Comparison of ENCODE assay signal across 12 mouse cellular contexts in genomic region chr13:37629271-37629899, GRCm38 (mm10).
A peak's percentile ranks its signal among the peaks of the same experiment; 100 is the strongest.
DNase-seq lines count a peak whose midpoint lies in the region; ATAC-seq and TF ChIP-seq lines count a peak whose summit lies in the region.
"Had no signal": no experiment of that assay in that cellular context is flagged by ENCODE, and none has a peak within 500 bp of the region (broad histone marks: within the 10 kb centered on the region; RNA-seq: fewer than 3 reads in every experiment).

No protein-coding gene starts in this region.

- H3K4me2 ChIP-seq in heart, embryonic 15.5 days: no peak overlapping the region
- H3K4me2 ChIP-seq in limb, embryonic 14.5 days (replicated peaks; ENCODE audit: low read depth, low read length, severe bottlenecking): no peak overlapping the region
- no peak overlapping the region for H3K4me2 ChIP-seq in forebrain, embryonic 14.5 days (ENCODE audit: low read length)
- no peak overlapping the region for H3K4me2 ChIP-seq in hindbrain, postnatal 0 days (ENCODE audit: low read depth, low read length)
- H3K4me2 ChIP-seq: kidney, embryonic 15.5 days; liver, embryonic 13.5 days had no signal

- H3K9me3 ChIP-seq in heart, embryonic 15.5 days (replicated peaks): no peaks in the 10 kb centered on the region
- 0 out of 2 replicates have a peak, but pooled peaks cover 4% of the 10 kb centered on the region for H3K9me3 ChIP-seq in limb, embryonic 14.5 days (ENCODE audit: control insufficient read depth, low read length)
- no peaks in the 10 kb centered on the region for H3K9me3 ChIP-seq in forebrain, embryonic 14.5 days (replicated peaks; ENCODE audit: control insufficient read depth, low read length)
- 0 out of 2 replicates have a peak, but pooled peaks cover 7% of the 10 kb centered on the region for H3K9me3 ChIP-seq in hindbrain, postnatal 0 days (ENCODE audit: low read length)
- H3K9me3 ChIP-seq: kidney, embryonic 15.5 days; liver, embryonic 13.5 days had no signal

- 37% methylated on average over 6 of the region's 6 CpGs for WGBS in heart, embryonic 15.5 days
- 62% methylated on average over 6 of the region's 6 CpGs for WGBS in limb, embryonic 14.5 days
- 76% methylated on average over 6 of the region's 6 CpGs for WGBS in forebrain, embryonic 14.5 days
- 67% methylated on average over 6 of the region's 6 CpGs for WGBS in hindbrain, postnatal 0 days

- no peak overlapping the region for H3K4me3 ChIP-seq in gastrocnemius, adult 2 months
- H3K4me3 ChIP-seq in heart, embryonic 15.5 days: no peak overlapping the region
- H3K4me3 ChIP-seq in limb, embryonic 14.5 days (replicated peaks; ENCODE audit: low read length): no peak overlapping the region
- H3K4me3 ChIP-seq in forebrain, embryonic 14.5 days (ENCODE audit: low read depth, low read length): no peak overlapping the region
- H3K4me3 ChIP-seq in hindbrain, postnatal 0 days (ENCODE audit: low read length): no peak overlapping the region
- H3K4me3 ChIP-seq: erythroblast, embryonic 14.5 days; kidney, embryonic 15.5 days; liver, embryonic 13.5 days had no signal

- no peaks in the 10 kb centered on the region for H3K27me3 ChIP-seq in heart, embryonic 15.5 days
- no peaks in the 10 kb centered on the region for H3K27me3 ChIP-seq in limb, embryonic 14.5 days (ENCODE audit: control insufficient read depth, insufficient read depth, low read length)
- H3K27me3 ChIP-seq in forebrain, embryonic 14.5 days (replicated peaks; ENCODE audit: control insufficient read depth, insufficient read depth, low read length): no peaks in the 10 kb centered on the region
- H3K27me3 ChIP-seq in hindbrain, postnatal 0 days (ENCODE audit: insufficient read depth, low read length): no peaks in the 10 kb centered on the region
- H3K27me3 ChIP-seq: kidney, embryonic 15.5 days; liver, embryonic 13.5 days had no signal

- H3K36me3 ChIP-seq in heart, embryonic 15.5 days: no peaks in the 10 kb centered on the region
- no peaks in the 10 kb centered on the region for H3K36me3 ChIP-seq in limb, embryonic 14.5 days (ENCODE audit: control insufficient read depth, insufficient read depth, low read length)
- H3K36me3 ChIP-seq in forebrain, embryonic 14.5 days (ENCODE audit: control insufficient read depth, insufficient read depth, low read length): no peaks in the 10 kb centered on the region
- H3K36me3 ChIP-seq in hindbrain, postnatal 0 days (ENCODE audit: insufficient read depth, low read length): no peaks in the 10 kb centered on the region
- H3K36me3 ChIP-seq: kidney, embryonic 15.5 days; liver, embryonic 13.5 days had no signal

- TF ChIP-seq CTCF in gastrocnemius, adult 2 months (IDR thresholded peaks at IDR 0.05): no peak
- TF ChIP-seq CTCF in hindbrain, postnatal 0 days (IDR thresholded peaks at IDR 0.05; ENCODE audit: low read depth): no peak

- ATAC-seq in heart, embryonic 15.5 days (replicated peaks; ENCODE audit: insufficient number of reproducible peaks, insufficient read depth, low FRiP score, low read depth): peak; percentile 76
- ATAC-seq in limb, embryonic 14.5 days (ENCODE audit: low FRiP score, low read depth): peak; percentile 51; the same call in 1 of the 2 replicates
- no peak for ATAC-seq in forebrain, embryonic 14.5 days
- no peak for ATAC-seq in hindbrain, postnatal 0 days

- DNase-seq in gastrocnemius, adult 2 months: peak; percentile 42
- no peak for DNase-seq in gastrocnemius, postnatal 36 days
- peak; percentile 39 for DNase-seq in gastrocnemius, postnatal 25 days
- no peak for DNase-seq in limb, embryonic 14.5 days (ENCODE audit: low spot score)
- no peak for DNase-seq in kidney, postnatal 4 days
- no peak for DNase-seq in forebrain, embryonic 14.5 days (ENCODE audit: low spot score)
- no peak for DNase-seq in hindbrain, postnatal 0 days (ENCODE audit: low spot score)
- DNase-seq: layer of hippocampus, postnatal 36 days; liver, embryonic 13.5 days had no signal

- intact Hi-C loops in gastrocnemius, adult 2 months (cut with DNase I): no loop called here
- intact Hi-C loops in gastrocnemius, postnatal 36 days (cut with DNase I): no loop called here

- H3K9ac ChIP-seq in heart, embryonic 15.5 days: no peak overlapping the region
- no peak overlapping the region for H3K9ac ChIP-seq in limb, embryonic 14.5 days (ENCODE audit: low read depth, low read length, severe bottlenecking)
- no peak overlapping the region for H3K9ac ChIP-seq in forebrain, embryonic 14.5 days (ENCODE audit: low read length)
- H3K9ac ChIP-seq in hindbrain, postnatal 0 days (replicated peaks; ENCODE audit: low read length): no peak overlapping the region
- H3K9ac ChIP-seq: kidney, embryonic 15.5 days; liver, embryonic 13.5 days had no signal

- peaks cover 22% of the 10 kb centered on the region for H3K4me1 ChIP-seq in heart, embryonic 15.5 days (replicated peaks)
- H3K4me1 ChIP-seq in limb, embryonic 14.5 days (ENCODE audit: control insufficient read depth, insufficient read depth, low read length): peaks cover 10% of the 10 kb centered on the region; the same call in 1 of the 2 replicates
- H3K4me1 ChIP-seq in forebrain, embryonic 14.5 days (ENCODE audit: control insufficient read depth, insufficient read depth, low read length): no peaks in the 10 kb centered on the region
- no peaks in the 10 kb centered on the region for H3K4me1 ChIP-seq in hindbrain, postnatal 0 days (ENCODE audit: insufficient read depth, low read length)
- H3K4me1 ChIP-seq: kidney, embryonic 15.5 days had no signal

- peak overlapping the region; percentile 70 for H3K27ac ChIP-seq in gastrocnemius, adult 2 months
- peak overlapping the region; percentile 84 for H3K27ac ChIP-seq in heart, embryonic 15.5 days
- H3K27ac ChIP-seq in limb, embryonic 14.5 days (replicated peaks; ENCODE audit: low read depth, low read length): peak overlapping the region; percentile 29; the same call in 1 of the 2 replicates
- H3K27ac ChIP-seq in forebrain, embryonic 14.5 days (ENCODE audit: low read depth, low read length): no peak overlapping the region
- no peak overlapping the region for H3K27ac ChIP-seq in hindbrain, postnatal 0 days
- H3K27ac ChIP-seq: kidney, embryonic 15.5 days; liver, embryonic 13.5 days had no signal

- no peak for TF ChIP-seq POLR2A in limb, embryonic 14.5 days (IDR thresholded peaks at IDR 0.05; ENCODE audit: borderline replicate concordance, extremely low read depth, insufficient read depth, insufficient read length)

Comparison
In these comparisons a context has a peak if more than half of its experiments do, and no peak if none do; other contexts are left out.
1. DNase-seq: peak in gastrocnemius, adult 2 months (single experiment) and gastrocnemius, postnatal 25 days (single experiment); none in gastrocnemius, postnatal 36 days (0 of 2), limb, embryonic 14.5 days (single experiment), kidney, postnatal 4 days (0 of 2), forebrain, embryonic 14.5 days (single experiment) and hindbrain, postnatal 0 days (single experiment).
2. H3K27ac ChIP-seq: peak in gastrocnemius, adult 2 months (single experiment), heart, embryonic 15.5 days (single experiment) and limb, embryonic 14.5 days (single experiment); none in forebrain, embryonic 14.5 days (single experiment) and hindbrain, postnatal 0 days (single experiment).
3. ATAC-seq: peak in heart, embryonic 15.5 days (single experiment) and limb, embryonic 14.5 days (single experiment); none in forebrain, embryonic 14.5 days (single experiment) and hindbrain, postnatal 0 days (single experiment).